Mouse (Mus musculus) cerebellum, adult 9-11 months (tissue): ENCODE measurements at regions not wholly inside any gene's neighbourhood (a gene's known extent, or its start where the extent isn't known, plus 50 kb on each side); places are given as distances from the start of the nearest gene placed in this dataset.

Experiments
- DNase-seq: peaks from one replicate; pipeline ENCODE4 v3.0.0; 2022

DNA sequence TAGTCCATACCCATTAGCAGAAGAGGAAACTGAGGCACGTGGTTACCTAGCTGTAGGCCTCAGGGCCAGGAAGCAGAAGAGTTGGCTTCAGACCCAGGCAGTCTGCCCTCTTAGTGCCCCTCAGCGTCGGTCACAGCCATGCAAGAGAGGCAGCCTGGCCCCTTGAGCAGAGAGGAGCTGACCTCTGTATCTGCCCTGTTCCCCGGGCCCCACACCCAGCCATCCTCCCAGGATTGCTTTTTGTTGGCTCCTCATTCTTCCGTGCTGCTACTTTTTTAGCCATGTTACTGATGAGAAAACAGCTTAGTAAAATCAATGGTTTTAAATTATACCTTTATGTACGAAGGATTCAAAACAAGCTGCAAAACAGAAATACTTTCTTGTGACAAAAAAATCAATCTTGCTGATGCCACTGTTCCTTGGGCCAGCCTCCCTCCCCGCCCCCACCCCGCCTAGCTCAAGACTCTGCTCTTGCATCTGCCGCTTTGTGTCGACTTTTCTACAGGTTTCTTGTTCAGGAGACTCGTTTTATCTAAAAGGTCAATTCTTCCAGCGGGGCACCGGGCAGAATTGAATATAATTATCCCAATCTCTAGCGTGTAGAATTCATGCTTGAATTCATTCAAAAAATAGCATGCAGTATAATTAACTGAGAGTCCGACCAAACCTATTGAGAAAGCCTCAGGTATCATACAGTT lies 70.8 kb downstream of the Sall1 start:
- DNase-seq, result no peak

DNA sequence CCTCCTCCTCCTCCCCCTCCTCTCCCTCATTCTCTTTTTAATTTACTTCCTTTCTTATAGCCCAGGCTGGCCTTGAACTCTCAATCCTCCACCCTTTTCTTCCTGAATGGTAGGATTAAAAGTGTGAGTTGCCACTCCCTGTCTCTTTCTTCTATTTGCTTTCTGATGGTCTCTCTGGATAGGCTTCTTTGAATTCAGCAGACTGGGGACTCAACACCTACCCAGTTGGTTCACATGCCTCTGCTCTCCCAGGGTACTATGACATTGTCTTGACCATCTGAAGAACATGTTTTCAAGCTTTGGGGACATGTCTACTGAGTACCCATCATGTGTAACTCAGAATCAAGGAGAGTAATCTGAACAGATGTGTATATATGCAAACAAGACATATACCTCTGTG lies 85.1 kb downstream of the Sall1 start:
- no peak for DNase-seq

DNA sequence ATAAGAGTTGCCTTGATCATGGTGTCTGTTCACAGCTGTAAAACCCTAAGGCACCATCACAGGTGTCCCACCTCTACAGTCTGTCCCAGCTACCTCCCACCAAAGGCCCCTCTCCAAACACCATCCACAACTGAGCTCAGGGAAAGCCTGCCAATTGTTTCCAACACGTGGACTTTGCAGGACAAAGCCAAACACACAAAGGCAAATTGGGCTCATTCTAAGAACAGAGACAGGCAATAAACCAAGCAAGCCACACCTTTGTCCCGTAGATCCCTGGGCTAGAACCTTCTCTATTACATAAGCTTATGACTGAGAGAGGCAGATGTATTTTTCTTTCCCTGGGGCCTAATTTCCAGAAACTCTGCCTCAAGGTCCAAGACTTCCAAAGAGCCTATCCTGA lies 90.8 kb downstream of the Sall1 start:
- no peak for DNase-seq

DNA sequence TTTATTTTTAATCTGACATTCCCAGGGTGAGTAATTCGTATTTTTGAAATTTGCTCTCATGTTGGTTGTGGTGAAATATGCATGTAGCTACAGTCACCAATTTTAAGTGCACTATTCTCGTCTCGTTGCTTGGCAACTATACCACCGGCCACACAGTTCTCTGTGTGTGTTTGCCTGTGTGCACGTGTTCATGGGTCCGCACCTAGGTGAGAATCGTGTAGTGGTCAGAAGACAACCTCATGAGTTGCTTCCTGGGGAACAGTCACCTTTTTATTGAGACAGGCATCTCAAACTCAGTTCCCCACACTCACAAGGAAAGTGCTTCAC lies 92.2 kb downstream of the Sall1 start:
- no peak for DNase-seq

DNA sequence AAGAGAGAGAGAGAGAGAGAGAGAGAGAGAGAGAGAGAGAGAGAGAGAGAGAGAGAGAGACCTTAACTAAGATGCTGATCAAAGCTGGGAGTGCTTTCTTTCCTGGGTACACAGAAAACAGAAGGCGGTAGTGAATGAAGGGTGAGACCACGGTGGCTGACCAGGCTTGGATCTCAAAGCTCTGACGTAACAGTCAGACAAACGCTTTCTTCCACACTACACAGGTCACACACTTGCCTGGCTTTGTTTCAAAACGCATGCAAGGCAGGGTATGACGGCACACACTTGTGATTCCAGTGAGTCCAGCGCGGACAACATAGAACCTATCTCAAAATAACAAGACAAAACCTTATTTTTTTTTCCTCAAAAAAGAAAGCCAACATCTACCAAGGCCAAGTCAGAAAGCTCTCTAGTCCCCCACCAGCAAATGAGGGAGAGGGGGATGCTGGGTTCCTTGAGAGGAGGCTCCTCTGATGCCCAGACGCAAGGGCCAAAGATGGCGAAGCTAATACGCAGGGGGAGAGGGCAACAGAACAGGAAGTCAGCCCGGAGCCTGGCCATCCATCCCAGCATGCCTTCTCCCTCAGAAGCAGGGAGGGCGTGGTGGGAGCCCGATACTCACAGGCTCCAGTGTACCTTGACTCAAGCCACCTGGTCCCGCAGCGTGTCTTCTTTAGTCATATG lies 92.7 kb downstream of the Sall1 start:
- no peak for DNase-seq

DNA sequence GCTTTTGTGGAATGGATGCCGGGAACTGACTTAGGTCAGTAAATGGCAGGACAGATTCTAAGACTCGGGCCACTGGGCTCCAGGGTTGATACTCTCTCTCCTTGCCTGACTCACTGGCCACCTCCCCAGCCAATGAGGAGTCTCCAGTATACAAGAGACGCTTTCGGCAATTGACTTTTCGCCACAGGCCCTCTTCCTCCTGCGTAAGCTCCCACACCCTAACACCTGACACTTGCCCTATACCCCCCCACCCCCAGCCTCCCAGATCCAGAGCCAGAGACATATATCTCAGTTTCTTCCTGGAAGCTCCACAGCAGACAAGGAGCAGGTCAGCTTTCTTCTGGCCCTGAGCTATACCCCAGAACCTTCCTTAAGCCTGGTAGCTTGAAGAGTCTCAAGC lies 94.0 kb downstream of the Sall1 start:
- no peak for DNase-seq

DNA sequence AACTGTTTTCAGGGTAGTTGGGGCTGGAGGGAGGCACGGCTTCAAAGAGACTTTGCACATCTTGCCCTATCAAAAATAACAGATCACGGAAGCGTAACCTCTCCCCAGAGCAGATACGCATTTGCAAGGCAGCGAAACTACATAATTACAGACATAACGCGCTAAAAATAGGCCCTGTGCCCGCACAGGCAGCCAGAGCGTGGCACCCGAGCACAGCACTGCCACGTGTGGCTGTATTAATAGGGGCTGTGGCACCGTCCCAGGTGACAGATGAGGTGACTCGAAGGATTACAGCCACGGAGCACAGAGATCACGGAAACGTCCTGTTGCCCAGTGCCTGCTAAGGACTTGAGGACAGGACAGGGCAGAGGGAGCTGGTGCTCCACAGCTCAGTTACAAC lies 95.0 kb downstream of the Sall1 start:
- DNase-seq, result no peak

DNA sequence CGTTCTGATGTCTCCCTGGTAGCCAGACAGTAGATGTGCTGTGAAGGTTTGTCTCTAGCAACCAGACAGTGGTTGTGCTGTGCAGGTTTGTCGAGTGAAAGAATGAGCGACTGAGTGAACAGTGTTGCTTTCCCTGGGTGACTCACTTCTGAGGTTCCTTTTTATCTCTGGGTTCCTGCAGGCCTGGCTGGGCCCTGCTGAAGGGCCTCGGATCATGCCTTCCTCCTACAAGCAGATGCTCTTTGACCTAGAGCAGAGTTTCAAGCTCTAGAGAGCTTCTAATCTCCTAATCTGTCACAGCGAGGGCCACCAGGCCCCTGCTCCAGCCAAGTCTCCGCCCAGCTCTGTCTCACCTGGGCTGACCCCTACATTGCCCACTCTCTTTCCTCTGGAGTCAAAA lies 95.6 kb downstream of the Sall1 start:
- DNase-seq, result no peak

DNA sequence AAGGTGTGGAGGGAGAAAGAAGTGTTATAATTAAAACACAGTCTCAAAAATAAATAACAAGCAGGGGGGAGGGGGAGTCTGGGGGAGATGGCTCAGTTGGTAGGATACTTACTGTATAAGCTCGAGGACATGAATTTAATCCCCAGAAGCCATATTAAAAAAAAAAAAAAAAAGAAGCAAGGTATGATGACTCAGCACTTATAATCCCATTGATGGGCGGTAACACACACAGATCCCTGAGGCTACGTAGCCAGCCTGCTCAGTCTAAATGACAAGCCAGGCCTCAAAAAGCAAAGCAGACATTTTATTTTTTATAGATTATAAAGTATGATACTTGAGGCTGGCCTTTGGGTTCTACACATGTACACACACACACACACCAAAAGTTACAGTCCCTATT lies 96.6 kb downstream of the Sall1 start:
- no peak for DNase-seq

DNA sequence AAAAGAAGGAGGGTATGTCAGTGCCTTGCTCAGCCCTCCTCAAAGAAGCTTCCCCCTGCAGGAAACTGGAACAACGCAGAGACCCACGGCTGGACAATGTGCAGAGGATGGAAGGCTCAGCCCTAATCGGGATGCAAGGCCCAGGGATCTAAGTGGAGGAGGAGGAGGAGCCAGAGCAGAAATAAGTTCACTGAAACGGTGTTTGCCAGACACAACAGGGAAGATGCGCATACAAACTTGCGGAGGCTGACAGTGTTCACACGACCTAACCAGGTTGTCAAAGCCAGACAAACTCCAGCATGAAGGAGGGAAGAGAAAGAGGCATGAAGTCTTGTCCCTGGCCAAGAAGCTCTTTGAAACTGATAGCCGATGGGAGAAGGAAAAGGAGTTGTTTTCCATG lies 98.3 kb downstream of the Sall1 start:
- no peak for DNase-seq

DNA sequence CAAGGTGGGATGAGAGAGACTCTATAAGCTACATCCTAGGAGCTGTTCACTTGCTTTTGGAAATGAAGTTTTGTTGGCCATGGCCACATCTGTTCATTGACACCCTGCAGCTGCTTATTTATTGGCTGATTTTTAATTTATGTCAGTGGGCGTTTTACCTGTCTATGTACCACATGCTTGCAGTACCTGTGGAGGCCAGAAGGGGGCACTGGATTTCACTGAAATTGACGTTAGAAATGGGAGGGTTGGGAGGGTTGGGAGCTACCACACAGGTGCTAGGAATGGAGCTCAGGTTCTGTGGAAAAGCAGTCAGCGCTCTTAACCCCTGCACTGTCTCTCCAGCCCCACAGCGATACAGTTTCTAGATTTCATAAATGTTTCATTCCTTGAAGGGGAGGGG lies 99.9 kb downstream of the Sall1 start:
- no peak for DNase-seq

DNA sequence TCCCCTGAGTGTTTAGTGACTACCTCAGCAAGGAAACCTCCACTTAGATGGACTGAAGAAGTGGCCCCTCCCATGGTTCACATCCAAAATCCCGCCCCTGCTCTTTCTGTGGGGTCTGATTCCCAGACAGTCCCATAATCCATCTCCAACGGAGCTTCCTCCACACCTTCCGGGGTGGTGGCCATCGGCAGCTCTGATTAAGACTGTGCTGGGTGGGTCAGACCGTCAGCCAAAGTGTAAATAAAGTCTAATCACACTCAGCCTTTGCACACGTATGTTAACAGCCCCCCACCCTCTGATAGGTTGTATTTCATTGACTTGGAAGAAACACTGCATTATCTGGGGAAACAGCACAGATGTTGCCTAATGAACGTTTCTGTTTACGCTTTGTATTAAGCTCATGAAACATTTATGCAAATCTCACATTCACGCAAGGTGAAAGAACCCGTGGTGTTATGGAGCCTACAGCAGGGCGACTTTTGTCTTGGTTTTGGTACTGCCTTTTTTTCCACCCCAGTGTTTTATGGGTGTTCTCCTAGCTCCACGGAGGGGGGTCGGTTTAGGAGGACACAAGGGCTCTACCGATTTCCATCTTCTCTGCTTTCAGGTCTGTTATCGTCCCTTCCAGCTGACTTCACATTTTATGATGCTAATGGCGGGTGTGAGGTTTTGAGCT lies 104.8 kb downstream of the Sall1 start:
- DNase-seq, result no peak

DNA sequence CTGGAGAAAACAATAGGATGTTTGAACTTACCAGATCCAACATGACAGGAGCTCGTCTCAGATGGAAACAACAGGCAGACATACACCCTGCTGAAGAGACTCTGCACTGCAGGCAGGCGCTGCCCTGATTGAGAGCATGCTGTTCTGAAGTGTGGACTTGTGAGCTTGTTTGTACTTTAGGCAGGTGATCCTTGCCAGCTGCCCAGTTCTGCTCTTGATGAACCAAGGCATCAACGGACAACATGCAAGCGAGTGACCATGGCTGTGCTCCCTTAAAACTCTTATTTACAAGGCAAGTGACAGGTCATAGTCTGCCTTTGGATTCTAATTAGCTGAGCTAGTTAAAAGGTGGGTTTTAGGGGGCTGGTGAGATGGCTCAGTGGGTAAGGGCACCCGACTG lies 109.3 kb downstream of the Sall1 start:
- DNase-seq, result no peak

DNA sequence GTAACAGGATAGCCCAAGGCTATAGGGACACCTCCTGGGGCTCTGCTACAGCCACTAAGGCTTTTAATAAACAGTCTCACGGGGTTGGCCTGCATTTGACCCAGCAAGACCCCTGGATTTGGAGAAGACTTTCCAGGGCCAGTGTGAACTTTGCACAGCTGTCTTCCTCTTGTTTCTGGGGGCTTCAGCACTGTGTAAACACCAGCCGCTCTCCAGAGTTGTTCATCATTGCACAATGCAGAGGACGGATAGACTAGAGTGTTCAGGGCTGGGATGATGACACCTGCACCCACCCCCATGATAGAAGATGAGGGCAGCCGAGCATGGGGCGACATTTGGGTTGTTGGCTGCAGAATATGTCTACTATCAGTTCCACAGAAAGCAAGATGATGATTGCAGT lies 112.9 kb downstream of the Sall1 start:
- DNase-seq, result no peak

DNA sequence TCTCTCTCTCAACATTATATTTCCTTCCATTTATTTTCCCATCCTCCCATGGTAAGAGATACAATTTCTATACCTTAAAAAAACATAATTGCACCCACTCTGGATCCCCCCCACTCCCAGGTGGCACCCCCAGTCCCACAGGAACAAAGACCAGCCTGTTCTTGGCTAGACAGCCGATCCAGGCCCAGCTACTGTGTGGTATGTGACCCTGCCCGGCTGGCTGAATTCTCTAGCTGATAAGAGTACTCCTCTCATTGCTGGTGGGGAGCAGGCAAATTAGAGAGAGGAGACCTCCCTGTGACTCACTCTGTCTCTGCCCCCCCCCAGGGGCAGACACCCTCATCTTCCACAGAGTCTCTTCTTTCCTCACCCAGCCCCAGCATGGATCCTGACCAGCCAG lies 113.6 kb downstream of the Sall1 start:
- no peak for DNase-seq

DNA sequence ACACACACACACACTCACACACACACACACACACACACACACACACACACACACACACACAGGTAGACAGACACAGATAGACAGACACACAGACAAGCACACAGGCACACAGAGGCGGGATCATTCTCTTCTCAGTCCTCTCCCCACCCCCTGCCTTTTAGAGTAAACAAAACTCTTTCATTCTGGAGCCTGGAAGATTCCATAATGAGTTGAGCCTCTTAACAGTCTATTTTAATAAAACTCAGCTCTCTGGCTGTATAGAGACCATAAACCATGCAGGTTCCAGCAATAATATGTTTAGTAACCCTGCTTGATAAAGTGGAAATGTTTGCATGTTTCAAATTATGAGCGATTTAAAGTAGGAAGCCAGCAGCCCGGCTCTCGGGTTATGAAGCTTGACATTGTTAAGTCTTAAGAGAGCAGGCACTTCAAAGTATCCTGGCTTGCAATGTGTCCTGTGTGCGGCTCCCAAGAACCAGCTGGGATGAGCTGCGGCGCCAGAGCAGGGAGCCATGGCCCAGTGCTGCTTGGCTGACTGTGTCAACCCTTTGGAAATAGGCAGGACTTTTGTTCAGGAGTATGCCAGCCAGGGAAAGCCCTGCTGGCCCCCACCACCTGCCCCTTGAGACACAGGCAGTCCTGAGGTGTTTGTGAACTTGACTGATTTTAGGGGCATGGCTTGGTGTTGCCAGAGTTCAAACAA lies 115.1 kb downstream of the Sall1 start:
- no peak for DNase-seq

DNA sequence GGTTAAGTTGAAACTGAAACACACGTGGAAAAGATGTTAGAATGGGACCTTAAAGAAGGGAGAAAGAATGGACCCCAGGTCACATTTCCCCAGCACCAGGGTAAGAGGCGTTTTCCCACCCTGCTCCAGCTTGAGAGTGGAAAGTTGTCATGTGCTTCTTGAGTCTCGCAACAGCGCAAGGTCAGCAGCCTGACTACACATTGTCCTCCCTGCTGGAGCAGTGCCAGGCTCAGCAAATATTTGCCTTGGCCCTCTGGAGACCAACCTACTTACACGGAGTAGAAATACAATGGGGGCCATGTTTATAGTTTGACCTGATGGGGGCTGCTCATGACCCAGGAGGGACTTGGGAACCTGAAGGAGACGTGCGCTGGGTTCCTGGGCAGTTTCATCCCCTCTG lies 121.1 kb downstream of the Sall1 start:
- DNase-seq, result no peak

DNA sequence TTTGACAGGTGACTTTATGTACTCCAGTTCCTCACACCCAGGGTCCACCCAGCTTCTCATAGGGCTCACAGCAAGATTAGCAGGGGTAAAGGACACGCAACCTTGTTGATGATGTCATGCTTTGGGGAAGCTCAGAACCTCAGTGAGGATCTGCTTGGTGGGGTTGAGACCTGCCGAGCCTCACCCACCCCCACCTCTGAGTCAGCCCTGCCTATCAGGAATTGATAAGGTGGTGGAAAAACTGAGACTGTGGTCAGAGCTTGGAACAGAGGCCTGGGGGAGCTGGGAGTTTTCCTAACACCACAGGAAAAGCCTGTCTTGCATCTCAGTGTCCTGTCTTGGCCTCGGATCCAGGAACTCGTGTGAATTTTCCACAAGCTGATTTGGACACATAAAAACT lies 122.0 kb downstream of the Sall1 start:
- no peak for DNase-seq

DNA sequence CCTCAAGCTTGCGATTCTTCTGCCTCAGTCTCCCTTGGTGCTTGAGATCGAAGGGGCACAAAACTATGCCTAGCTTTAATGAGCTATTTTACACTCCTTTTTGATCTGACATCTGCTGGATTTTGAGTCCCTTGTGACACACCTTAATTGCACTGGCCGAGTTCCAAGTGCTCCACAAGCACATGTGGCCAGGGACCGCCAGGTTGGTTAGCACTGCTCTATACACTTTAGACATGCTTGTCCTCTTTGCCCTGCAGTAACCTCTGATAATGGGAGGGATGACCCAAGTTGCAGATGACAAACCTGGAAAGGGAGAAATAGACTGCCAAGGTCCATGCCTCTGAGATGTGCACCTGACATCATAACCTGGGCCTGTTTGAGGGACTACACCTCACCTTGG lies 124.7 kb downstream of the Sall1 start:
- no peak for DNase-seq

DNA sequence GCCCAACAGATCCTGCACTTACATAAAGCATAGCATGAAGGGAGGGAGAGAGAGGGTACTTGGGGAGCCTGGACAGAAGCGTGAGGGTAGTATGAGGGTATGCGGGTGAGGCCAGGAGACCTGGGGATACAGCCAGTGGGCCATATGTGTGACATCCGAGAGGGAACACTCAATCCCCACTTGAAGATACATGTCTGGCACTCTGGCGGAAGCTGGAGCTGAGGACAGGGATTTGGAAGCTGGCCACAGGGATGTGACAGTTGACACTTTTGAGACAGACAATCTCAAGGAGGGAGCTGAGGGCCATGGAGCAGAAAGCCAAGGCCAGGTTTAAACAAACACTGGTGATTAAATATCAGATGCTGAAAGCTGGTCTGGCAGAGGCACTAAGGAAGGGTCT lies 127.9 kb downstream of the Sall1 start:
- DNase-seq, result no peak

DNA sequence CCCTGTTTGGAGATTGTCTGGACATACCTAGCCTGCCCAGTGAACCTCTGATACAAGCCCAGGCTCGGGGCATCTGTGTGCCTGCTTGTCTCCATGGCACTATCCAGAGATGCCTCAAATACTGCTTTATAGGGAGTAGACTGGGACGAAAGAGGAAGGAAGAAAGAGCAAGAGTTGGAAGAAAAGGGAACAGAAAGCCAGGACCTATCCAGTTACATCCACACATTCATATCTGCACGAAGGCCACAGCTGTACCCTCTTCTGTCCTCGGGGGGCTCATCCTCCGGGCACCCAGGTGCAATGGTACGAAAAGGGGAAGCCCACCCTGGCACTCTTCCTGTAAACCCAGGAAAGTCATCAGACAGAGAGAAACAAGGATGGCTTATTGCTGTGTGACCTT lies 129.3 kb downstream of the Sall1 start:
- no peak for DNase-seq

DNA sequence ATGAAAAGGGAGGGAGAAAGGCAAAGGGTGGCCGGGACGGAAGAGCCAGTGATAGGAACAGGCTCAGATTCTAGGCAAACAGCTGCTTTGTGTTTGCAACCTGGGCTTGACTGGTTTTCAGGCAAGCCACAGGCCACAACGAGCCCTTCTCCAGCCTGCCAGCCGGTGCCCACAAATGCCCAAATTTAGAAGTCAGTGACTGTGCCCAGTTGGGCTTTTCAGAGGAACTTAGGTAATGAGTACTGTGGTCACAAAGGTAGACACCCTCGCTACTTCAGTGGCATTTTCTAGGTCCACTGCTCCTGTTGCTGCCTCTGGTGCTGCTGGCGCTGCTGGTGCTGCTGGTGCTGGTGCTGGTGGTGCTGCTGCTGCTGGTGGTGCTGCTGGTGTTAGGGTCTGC lies 129.8 kb downstream of the Sall1 start:
- DNase-seq, result no peak

DNA sequence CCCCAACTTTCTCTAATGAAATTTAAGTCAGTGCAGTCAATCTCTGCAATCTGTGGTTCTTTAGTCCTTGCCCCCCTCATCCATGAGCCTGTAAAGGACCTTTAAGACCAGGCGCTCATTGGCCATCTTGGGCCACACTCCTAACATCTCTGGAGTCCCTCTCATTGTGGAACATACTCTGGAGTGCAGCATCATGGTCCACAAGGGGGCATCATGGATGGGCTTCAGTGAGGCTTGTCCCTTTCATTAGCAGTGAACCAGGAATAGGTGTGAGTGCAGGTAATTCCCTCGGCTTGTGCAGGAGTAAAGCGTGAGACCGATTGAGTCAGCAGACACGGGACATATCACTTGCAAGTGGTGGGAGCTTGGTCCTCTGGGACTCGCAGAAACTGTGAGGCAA lies 137.7 kb downstream of the Sall1 start:
- no peak for DNase-seq

DNA sequence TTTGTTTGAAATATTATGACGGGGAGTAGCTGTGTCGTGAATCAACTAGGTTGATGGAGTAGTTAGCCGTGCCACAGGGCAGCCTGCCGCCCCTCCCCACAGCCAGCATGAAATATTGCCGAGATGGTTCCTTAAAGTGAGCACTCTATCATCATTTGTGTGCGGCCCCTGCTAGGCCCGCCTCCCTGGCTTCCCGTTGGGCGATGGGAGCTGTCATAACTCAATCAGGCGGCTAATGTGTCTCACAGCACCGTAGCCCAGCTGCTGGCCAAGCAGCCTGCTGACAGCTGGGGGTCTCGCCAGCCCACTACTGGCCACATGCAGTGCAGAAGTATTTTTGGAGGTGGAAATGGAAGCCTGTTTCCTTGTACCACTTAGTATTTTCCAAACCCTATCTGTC lies 140.9 kb downstream of the Sall1 start:
- DNase-seq, result no peak
